Mouse (Mus musculus): ENCODE data around the gene Gm45521. TPM values are rescaled to one million over a fixed set of nuclear protein-coding genes. Genes with fewer than 3 reads are reported as not detected.

The Gm45521 gene
- polyA plus RNA-seq, 1 experiment from 2014 or later, result not detected

- no peak for ATAC-seq (replicated peaks; ENCODE audit: insufficient number of reproducible peaks, low FRiP score, low TSS enrichment, low read depth)
- Histone ChIP-seq H3K9me3 (replicated peaks; ENCODE audit: control insufficient read depth, low read length) (no peaks in the 10 kb centered on the region), H3K9ac (replicated peaks; ENCODE audit: low read length) (no peak overlapping the region), H3K36me3 (replicated peaks; ENCODE audit: control insufficient read depth, insufficient read depth, low read depth, low read length) (no peaks in the 10 kb centered on the region; the same call in 1 of the 2 replicates), H3K4me1 (ENCODE audit: control insufficient read depth, insufficient read depth, low read length) (no peaks in the 10 kb centered on the region), H3K27ac (replicated peaks; ENCODE audit: low read depth, low read length) (no peak overlapping the region), H3K4me2 (ENCODE audit: low read depth, low read length) (no peak overlapping the region), H3K27me3 (ENCODE audit: control insufficient read depth, insufficient read depth, low read length) (no peaks in the 10 kb centered on the region), H3K4me3 (ENCODE audit: low read depth, low read length) (no peak overlapping the region)
- DNase-seq (ENCODE audit: low spot score), result no peak
- 81% methylated on average over 7 of the region's 7 CpGs for WGBS
These were observed 13.8 kb upstream of the Gm45521 start for GRCm38 (mm10) chr14:7943101-7943800.

- H3K4me1 ChIP-seq (ENCODE audit: control insufficient read depth, insufficient read depth, low read length), result no peaks in the 10 kb centered on the region
- no peak for ATAC-seq (replicated peaks; ENCODE audit: insufficient number of reproducible peaks, low FRiP score, low TSS enrichment, low read depth)
- no peaks in the 10 kb centered on the region; the same call in 1 of the 2 replicates for H3K36me3 ChIP-seq (replicated peaks; ENCODE audit: control insufficient read depth, insufficient read depth, low read depth, low read length)
- no peak overlapping the region for H3K27ac ChIP-seq (replicated peaks; ENCODE audit: low read depth, low read length)
- no peak overlapping the region for H3K9ac ChIP-seq (replicated peaks; ENCODE audit: low read length)
- no peaks in the 10 kb centered on the region for H3K27me3 ChIP-seq (ENCODE audit: control insufficient read depth, insufficient read depth, low read length)
- no peak overlapping the region for H3K4me3 ChIP-seq (ENCODE audit: low read depth, low read length)
- no peak for DNase-seq (ENCODE audit: low spot score)
- no peak overlapping the region for H3K4me2 ChIP-seq (ENCODE audit: low read depth, low read length)
- 77% methylated on average over 3 of the region's 3 CpGs for WGBS
- H3K9me3 ChIP-seq (replicated peaks; ENCODE audit: control insufficient read depth, low read length), result no peaks in the 10 kb centered on the region
These were observed 13.3 kb upstream of the Gm45521 start for GRCm38 (mm10) chr14:7943801-7944135.

GRCm38 (mm10) chr14:7944349-7945039 lies 12.6 kb upstream of the Gm45521 start:
- no peaks in the 10 kb centered on the region for H3K4me1 ChIP-seq (ENCODE audit: control insufficient read depth, insufficient read depth, low read length)
- H3K36me3 ChIP-seq (replicated peaks; ENCODE audit: control insufficient read depth, insufficient read depth, low read depth, low read length), result no peaks in the 10 kb centered on the region
- 48% methylated on average over 8 of the region's 8 CpGs for WGBS
- ATAC-seq (replicated peaks; ENCODE audit: insufficient number of reproducible peaks, low FRiP score, low TSS enrichment, low read depth) (no peak; the same call in 1 of the 2 replicates), DNase-seq (ENCODE audit: low spot score) (no peak)
- H3K27me3 ChIP-seq (ENCODE audit: control insufficient read depth, insufficient read depth, low read length), result no peaks in the 10 kb centered on the region
- no peaks in the 10 kb centered on the region for H3K9me3 ChIP-seq (replicated peaks; ENCODE audit: control insufficient read depth, low read length)
- no peak overlapping the region for H3K4me2 ChIP-seq (ENCODE audit: low read depth, low read length)
- no peak overlapping the region for H3K27ac ChIP-seq (replicated peaks; ENCODE audit: low read depth, low read length)
- H3K9ac ChIP-seq (replicated peaks; ENCODE audit: low read length), result no peak overlapping the region
- no peak overlapping the region for H3K4me3 ChIP-seq (ENCODE audit: low read depth, low read length)

GRCm38 (mm10) chr14:7945261-7945660 lies 11.8 kb upstream of the Gm45521 start:
- Histone ChIP-seq H3K4me1 (ENCODE audit: control insufficient read depth, insufficient read depth, low read length) (no peaks in the 10 kb centered on the region), H3K27me3 (ENCODE audit: control insufficient read depth, insufficient read depth, low read length) (no peaks in the 10 kb centered on the region), H3K4me3 (ENCODE audit: low read depth, low read length) (no peak overlapping the region), H3K27ac (replicated peaks; ENCODE audit: low read depth, low read length) (no peak overlapping the region), H3K36me3 (replicated peaks; ENCODE audit: control insufficient read depth, insufficient read depth, low read depth, low read length) (no peaks in the 10 kb centered on the region), H3K9ac (replicated peaks; ENCODE audit: low read length) (no peak overlapping the region), H3K4me2 (ENCODE audit: low read depth, low read length) (no peak overlapping the region), H3K9me3 (replicated peaks; ENCODE audit: control insufficient read depth, low read length) (no peaks in the 10 kb centered on the region)
- ATAC-seq (replicated peaks; ENCODE audit: insufficient number of reproducible peaks, low FRiP score, low TSS enrichment, low read depth) (no peak), DNase-seq (ENCODE audit: low spot score) (no peak)
- WGBS, result 79% methylated on average over 4 of the region's 5 CpGs

GRCm38 (mm10) chr14:7951234-7951633 lies 5.9 kb upstream of the Gm45521 start:
- Histone ChIP-seq H3K9ac (replicated peaks; ENCODE audit: low read length) (no peak overlapping the region), H3K36me3 (replicated peaks; ENCODE audit: control insufficient read depth, insufficient read depth, low read depth, low read length) (peaks cover 2% of the 10 kb centered on the region; the same call in 1 of the 2 replicates), H3K27me3 (ENCODE audit: control insufficient read depth, insufficient read depth, low read length) (no peaks in the 10 kb centered on the region), H3K27ac (replicated peaks; ENCODE audit: low read depth, low read length) (no peak overlapping the region), H3K9me3 (replicated peaks; ENCODE audit: control insufficient read depth, low read length) (no peaks in the 10 kb centered on the region), H3K4me2 (ENCODE audit: low read depth, low read length) (no peak overlapping the region), H3K4me3 (ENCODE audit: low read depth, low read length) (no peak overlapping the region), H3K4me1 (ENCODE audit: control insufficient read depth, insufficient read depth, low read length) (no peaks in the 10 kb centered on the region)
- 92% methylated on average over 9 of the region's 9 CpGs for WGBS
- DNase-seq (ENCODE audit: low spot score) (no peak), ATAC-seq (replicated peaks; ENCODE audit: insufficient number of reproducible peaks, low FRiP score, low TSS enrichment, low read depth) (no peak)

GRCm38 (mm10) chr14:7952610-7953254 lies 4.4 kb upstream of the Gm45521 start:
- ATAC-seq (replicated peaks; ENCODE audit: insufficient number of reproducible peaks, low FRiP score, low TSS enrichment, low read depth) (no peak; the same call in 1 of the 2 replicates), DNase-seq (ENCODE audit: low spot score) (peak; percentile 45)
- H3K36me3 ChIP-seq (replicated peaks; ENCODE audit: control insufficient read depth, insufficient read depth, low read depth, low read length), result peaks cover 2% of the 10 kb centered on the region; the same call in 1 of the 2 replicates
- H3K9me3 ChIP-seq (replicated peaks; ENCODE audit: control insufficient read depth, low read length), result no peaks in the 10 kb centered on the region
- H3K4me1 ChIP-seq (ENCODE audit: control insufficient read depth, insufficient read depth, low read length), result no peaks in the 10 kb centered on the region
- no peaks in the 10 kb centered on the region for H3K27me3 ChIP-seq (ENCODE audit: control insufficient read depth, insufficient read depth, low read length)
- H3K4me2 ChIP-seq (ENCODE audit: low read depth, low read length), result no peak overlapping the region
- H3K4me3 ChIP-seq (ENCODE audit: low read depth, low read length), result no peak overlapping the region
- no peak overlapping the region for H3K27ac ChIP-seq (replicated peaks; ENCODE audit: low read depth, low read length)
- 28% methylated on average over 12 of the region's 12 CpGs for WGBS
- H3K9ac ChIP-seq (replicated peaks; ENCODE audit: low read length), result no peak overlapping the region

- no peak overlapping the region for H3K27ac ChIP-seq (replicated peaks; ENCODE audit: low read depth, low read length)
- DNase-seq (ENCODE audit: low spot score), result no peak
- no peak overlapping the region for H3K4me3 ChIP-seq (ENCODE audit: low read depth, low read length)
- H3K9ac ChIP-seq (replicated peaks; ENCODE audit: low read length), result no peak overlapping the region
- H3K4me2 ChIP-seq (ENCODE audit: low read depth, low read length), result no peak overlapping the region
- peaks cover 2% of the 10 kb centered on the region; the same call in 1 of the 2 replicates for H3K36me3 ChIP-seq (replicated peaks; ENCODE audit: control insufficient read depth, insufficient read depth, low read depth, low read length)
- 55% methylated on average over 6 of the region's 6 CpGs for WGBS
- H3K27me3 ChIP-seq (ENCODE audit: control insufficient read depth, insufficient read depth, low read length), result no peaks in the 10 kb centered on the region
- ATAC-seq (replicated peaks; ENCODE audit: insufficient number of reproducible peaks, low FRiP score, low TSS enrichment, low read depth), result no peak
- H3K9me3 ChIP-seq (replicated peaks; ENCODE audit: control insufficient read depth, low read length), result no peaks in the 10 kb centered on the region
- no peaks in the 10 kb centered on the region for H3K4me1 ChIP-seq (ENCODE audit: control insufficient read depth, insufficient read depth, low read length)
These were observed 3.0 kb upstream of the Gm45521 start for GRCm38 (mm10) chr14:7954071-7954471.

- WGBS, result 82% methylated on average over 10 of the region's 10 CpGs
- 0 out of 2 replicates have a peak, but pooled peaks cover 2% of the 10 kb centered on the region for H3K36me3 ChIP-seq (replicated peaks; ENCODE audit: control insufficient read depth, insufficient read depth, low read depth, low read length)
- no peak for ATAC-seq (replicated peaks; ENCODE audit: insufficient number of reproducible peaks, low FRiP score, low TSS enrichment, low read depth)
- no peaks in the 10 kb centered on the region for H3K27me3 ChIP-seq (ENCODE audit: control insufficient read depth, insufficient read depth, low read length)
- H3K4me3 ChIP-seq (ENCODE audit: low read depth, low read length), result no peak overlapping the region
- no peak overlapping the region for H3K4me2 ChIP-seq (ENCODE audit: low read depth, low read length)
- no peak overlapping the region for H3K9ac ChIP-seq (replicated peaks; ENCODE audit: low read length)
- H3K27ac ChIP-seq (replicated peaks; ENCODE audit: low read depth, low read length), result no peak overlapping the region
- no peak for DNase-seq (ENCODE audit: low spot score)
- H3K4me1 ChIP-seq (ENCODE audit: control insufficient read depth, insufficient read depth, low read length), result no peaks in the 10 kb centered on the region
- H3K9me3 ChIP-seq (replicated peaks; ENCODE audit: control insufficient read depth, low read length), result no peaks in the 10 kb centered on the region
These were observed 661 bp upstream of the Gm45521 start for GRCm38 (mm10) chr14:7956427-7956826.
